Mouse (Mus musculus): ENCODE data around the gene Cdh4. TPM values are rescaled to one million over a fixed set of nuclear protein-coding genes. Genes with fewer than 3 reads are reported as not detected.

The Cdh4 gene
- polyA plus RNA-seq, 1 experiment from 2014 or later, result 3.2 TPM

DNA sequence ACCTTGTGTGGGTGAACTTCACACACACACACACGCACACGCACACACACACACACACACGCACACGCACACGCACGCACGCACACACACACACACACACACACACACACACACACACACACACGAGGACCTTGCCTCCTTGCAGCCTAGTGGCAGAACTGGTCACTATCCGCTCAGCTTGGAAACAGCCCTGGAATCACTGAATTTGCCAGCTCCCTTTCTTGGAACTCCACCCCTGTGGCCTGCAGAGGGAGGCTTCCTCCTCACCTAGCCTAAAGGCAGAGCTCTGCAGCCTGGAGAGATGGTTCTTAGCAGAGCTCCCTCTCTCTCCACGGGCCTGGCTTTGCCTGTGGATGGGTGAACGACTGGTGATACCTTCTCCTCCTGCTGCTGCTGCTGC, 1.7 kb downstream of the Cdh4 start:
- peak; percentile 43 for DNase-seq (ENCODE audit: low spot score)

DNA sequence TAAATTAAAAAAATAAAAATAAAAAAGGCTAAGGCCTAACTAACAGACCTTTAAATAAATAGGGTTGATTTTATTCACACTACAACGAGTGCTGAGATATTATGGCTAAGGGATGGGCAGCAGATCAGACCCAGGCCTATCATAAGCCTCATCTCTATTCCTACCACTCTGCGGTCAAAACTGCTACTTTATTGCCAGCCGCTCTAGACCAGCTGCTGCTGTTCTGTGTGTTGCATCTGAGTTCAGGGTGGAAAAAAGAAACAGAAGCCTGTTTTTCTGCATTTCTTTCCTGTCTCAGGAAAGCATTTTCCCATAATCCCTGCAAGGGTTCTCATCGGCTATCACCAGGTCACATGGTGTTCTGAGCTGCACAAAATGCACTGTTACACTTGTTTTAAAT, 6.0 kb downstream of the Cdh4 start:
- 96% methylated on average over 4 of the region's 4 CpGs for WGBS
- Histone ChIP-seq H3K4me2 (ENCODE audit: low read depth, severe bottlenecking) (no peak overlapping the region), H3K4me1 (ENCODE audit: control insufficient read depth, insufficient read depth, low read length) (peaks cover 5% of the 10 kb centered on the region; the same call in 1 of the 2 replicates), H3K9me3 (ENCODE audit: control insufficient read depth, low read length) (no peaks in the 10 kb centered on the region), H3K4me3 (ENCODE audit: low read depth, low read length) (no peak overlapping the region), H3K27ac (replicated peaks; ENCODE audit: low read depth, low read length) (no peak overlapping the region), H3K9ac (ENCODE audit: low read length) (no peak overlapping the region), H3K27me3 (ENCODE audit: control insufficient read depth, insufficient read depth, low read length) (peaks cover 10% of the 10 kb centered on the region; the same call in 1 of the 2 replicates), H3K36me3 (ENCODE audit: control insufficient read depth, insufficient read depth, low read length) (no peaks in the 10 kb centered on the region)
- no peak for ATAC-seq (ENCODE audit: insufficient number of reproducible peaks, low FRiP score, low TSS enrichment, low read depth)
- no peak for DNase-seq (ENCODE audit: low spot score)

More for the DNA sequence above, 1.7 kb downstream of the Cdh4 start:
- 20% methylated on average over 11 of the region's 11 CpGs for WGBS
- no peaks in the 10 kb centered on the region for H3K9me3 ChIP-seq (ENCODE audit: control insufficient read depth, low read length)
- H3K27me3 ChIP-seq (ENCODE audit: control insufficient read depth, insufficient read depth, low read length), result peaks cover 17% of the 10 kb centered on the region; the same call in 1 of the 2 replicates
- peaks cover 9% of the 10 kb centered on the region; the same call in 1 of the 2 replicates for H3K4me1 ChIP-seq (ENCODE audit: control insufficient read depth, insufficient read depth, low read length)
- peak overlapping the region; percentile 99 for H3K4me2 ChIP-seq (ENCODE audit: low read depth, severe bottlenecking)
- H3K27ac ChIP-seq (replicated peaks; ENCODE audit: low read depth, low read length), result no peak overlapping the region
- H3K9ac ChIP-seq (ENCODE audit: low read length), result no peak overlapping the region
- no peaks in the 10 kb centered on the region for H3K36me3 ChIP-seq (ENCODE audit: control insufficient read depth, insufficient read depth, low read length)
- ATAC-seq (ENCODE audit: insufficient number of reproducible peaks, low FRiP score, low TSS enrichment, low read depth), result no peak
- H3K4me3 ChIP-seq (ENCODE audit: low read depth, low read length), result peak overlapping the region; percentile 58

DNA sequence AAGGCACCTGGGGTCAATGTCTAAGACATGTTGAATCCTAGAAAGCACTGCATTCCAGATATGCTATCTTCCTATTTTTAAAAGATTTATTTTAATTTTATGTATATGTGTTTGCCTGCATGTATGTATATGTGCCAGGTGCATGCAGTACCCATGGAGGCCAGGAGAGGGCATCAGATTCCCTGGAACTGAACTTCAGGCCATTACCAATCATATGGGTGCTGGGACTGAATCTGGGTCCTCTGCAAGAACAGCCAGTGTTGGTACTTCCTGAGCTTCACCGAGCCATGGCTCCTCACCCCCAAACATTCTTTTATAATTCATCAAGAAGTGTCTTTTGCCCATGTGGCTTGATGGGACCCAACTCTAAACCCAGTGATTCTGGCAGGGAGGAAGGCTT, 6.8 kb downstream of the Cdh4 start:
- DNase-seq (ENCODE audit: low spot score), result no peak
- ATAC-seq (ENCODE audit: insufficient number of reproducible peaks, low FRiP score, low TSS enrichment, low read depth), result no peak
- H3K36me3 ChIP-seq (ENCODE audit: control insufficient read depth, insufficient read depth, low read length), result no peaks in the 10 kb centered on the region
- no peak overlapping the region for H3K4me3 ChIP-seq (ENCODE audit: low read depth, low read length)
- H3K4me2 ChIP-seq (ENCODE audit: low read depth, severe bottlenecking), result no peak overlapping the region
- peaks cover 7% of the 10 kb centered on the region; the same call in 1 of the 2 replicates for H3K27me3 ChIP-seq (ENCODE audit: control insufficient read depth, insufficient read depth, low read length)
- 100% methylated on average over 1 of the region's 1 CpGs for WGBS
- no peak overlapping the region for H3K9ac ChIP-seq (ENCODE audit: low read length)
- H3K27ac ChIP-seq (replicated peaks; ENCODE audit: low read depth, low read length), result no peak overlapping the region
- H3K4me1 ChIP-seq (ENCODE audit: control insufficient read depth, insufficient read depth, low read length), result no peaks in the 10 kb centered on the region
- H3K9me3 ChIP-seq (ENCODE audit: control insufficient read depth, low read length), result no peaks in the 10 kb centered on the region

DNA sequence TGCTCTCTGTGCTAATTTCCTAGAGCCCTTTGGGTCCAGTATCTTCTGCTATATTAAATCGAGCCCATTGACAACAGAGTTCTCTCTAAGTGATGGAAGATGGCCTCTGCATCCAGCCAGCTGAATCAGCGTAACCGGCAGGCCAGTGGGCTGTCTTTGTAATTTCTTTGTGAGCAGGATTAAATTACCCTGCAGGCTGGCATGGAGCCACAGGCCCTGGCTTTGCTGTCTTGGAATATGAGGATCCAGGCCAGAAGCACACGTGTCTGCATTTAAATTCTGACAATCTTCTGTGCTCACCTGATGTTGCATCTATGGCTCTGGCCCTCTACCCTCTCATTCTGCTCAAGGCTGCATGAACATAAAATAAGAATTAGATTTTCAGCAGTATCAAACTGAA, 17.0 kb downstream of the Cdh4 start:
- DNase-seq (ENCODE audit: low spot score) (no peak), ATAC-seq (ENCODE audit: insufficient number of reproducible peaks, low FRiP score, low TSS enrichment, low read depth) (no peak)
- Histone ChIP-seq H3K9me3 (ENCODE audit: control insufficient read depth, low read length) (peaks cover 18% of the 10 kb centered on the region), H3K4me1 (ENCODE audit: control insufficient read depth, insufficient read depth, low read length) (no peaks in the 10 kb centered on the region), H3K27me3 (ENCODE audit: control insufficient read depth, insufficient read depth, low read length) (no peaks in the 10 kb centered on the region), H3K4me2 (ENCODE audit: low read depth, severe bottlenecking) (no peak overlapping the region), H3K4me3 (ENCODE audit: low read depth, low read length) (no peak overlapping the region), H3K9ac (ENCODE audit: low read length) (no peak overlapping the region), H3K27ac (replicated peaks; ENCODE audit: low read depth, low read length) (no peak overlapping the region), H3K36me3 (ENCODE audit: control insufficient read depth, insufficient read depth, low read length) (no peaks in the 10 kb centered on the region)
- 84% methylated on average over 4 of the region's 4 CpGs for WGBS

DNA sequence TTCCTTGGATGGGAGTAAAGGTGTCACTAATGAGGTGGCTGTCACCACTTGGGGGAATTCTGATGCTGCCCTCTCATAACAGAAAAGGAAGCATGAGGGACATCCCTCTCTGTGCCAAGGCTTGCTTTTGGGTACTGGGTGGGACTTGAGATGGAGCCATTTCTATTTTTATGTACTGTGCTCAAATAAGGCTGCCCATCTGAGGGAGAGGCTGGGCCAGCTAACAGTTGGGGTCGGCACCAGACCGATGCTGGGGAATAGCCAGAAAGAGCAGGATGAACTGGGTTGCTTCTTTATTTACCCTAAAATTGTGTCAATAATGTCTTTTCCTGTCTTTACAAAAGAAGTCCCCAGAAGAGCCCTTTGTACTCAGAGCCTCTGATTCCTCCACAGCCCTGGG, 17.4 kb downstream of the Cdh4 start:
- DNase-seq (ENCODE audit: low spot score) (no peak), ATAC-seq (ENCODE audit: insufficient number of reproducible peaks, low FRiP score, low TSS enrichment, low read depth) (no peak)
- H3K9ac ChIP-seq (ENCODE audit: low read length), result no peak overlapping the region
- 96% methylated on average over 2 of the region's 2 CpGs for WGBS
- peaks cover 22% of the 10 kb centered on the region for H3K9me3 ChIP-seq (ENCODE audit: control insufficient read depth, low read length)
- H3K27me3 ChIP-seq (ENCODE audit: control insufficient read depth, insufficient read depth, low read length), result no peaks in the 10 kb centered on the region
- H3K4me2 ChIP-seq (ENCODE audit: low read depth, severe bottlenecking), result no peak overlapping the region
- no peaks in the 10 kb centered on the region for H3K36me3 ChIP-seq (ENCODE audit: control insufficient read depth, insufficient read depth, low read length)
- no peak overlapping the region for H3K4me3 ChIP-seq (ENCODE audit: low read depth, low read length)
- H3K27ac ChIP-seq (replicated peaks; ENCODE audit: low read depth, low read length), result no peak overlapping the region
- H3K4me1 ChIP-seq (ENCODE audit: control insufficient read depth, insufficient read depth, low read length), result no peaks in the 10 kb centered on the region

DNA sequence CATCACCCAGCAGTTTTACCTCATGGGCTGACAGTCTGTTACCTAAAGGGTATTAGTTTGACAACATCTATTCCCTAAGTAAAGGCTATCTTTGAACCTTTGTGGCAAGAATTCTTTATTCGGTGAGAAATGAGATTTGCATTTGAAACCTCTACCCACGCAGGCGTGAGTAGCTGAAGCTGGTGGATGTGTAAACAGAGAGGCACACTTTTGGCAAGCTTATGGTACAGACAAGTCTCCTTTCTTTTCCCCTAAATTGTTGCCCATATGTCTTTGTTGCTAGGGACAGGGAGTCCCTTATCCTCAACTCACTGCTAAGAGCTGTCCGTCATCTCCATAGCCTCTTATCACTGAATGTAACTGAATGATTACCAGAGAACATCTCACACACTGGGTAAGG, 21.3 kb downstream of the Cdh4 start:
- no peaks in the 10 kb centered on the region for H3K27me3 ChIP-seq (ENCODE audit: control insufficient read depth, insufficient read depth, low read length)
- H3K27ac ChIP-seq (replicated peaks; ENCODE audit: low read depth, low read length), result no peak overlapping the region
- peaks cover 26% of the 10 kb centered on the region for H3K9me3 ChIP-seq (ENCODE audit: control insufficient read depth, low read length)
- H3K4me1 ChIP-seq (ENCODE audit: control insufficient read depth, insufficient read depth, low read length), result no peaks in the 10 kb centered on the region
- ATAC-seq (ENCODE audit: insufficient number of reproducible peaks, low FRiP score, low TSS enrichment, low read depth), result no peak
- no peak for DNase-seq (ENCODE audit: low spot score)
- no peak overlapping the region for H3K4me2 ChIP-seq (ENCODE audit: low read depth, severe bottlenecking)
- H3K9ac ChIP-seq (ENCODE audit: low read length), result no peak overlapping the region
- WGBS, result 78% methylated on average over 4 of the region's 4 CpGs
- H3K4me3 ChIP-seq (ENCODE audit: low read depth, low read length), result no peak overlapping the region
- no peaks in the 10 kb centered on the region for H3K36me3 ChIP-seq (ENCODE audit: control insufficient read depth, insufficient read depth, low read length)

DNA sequence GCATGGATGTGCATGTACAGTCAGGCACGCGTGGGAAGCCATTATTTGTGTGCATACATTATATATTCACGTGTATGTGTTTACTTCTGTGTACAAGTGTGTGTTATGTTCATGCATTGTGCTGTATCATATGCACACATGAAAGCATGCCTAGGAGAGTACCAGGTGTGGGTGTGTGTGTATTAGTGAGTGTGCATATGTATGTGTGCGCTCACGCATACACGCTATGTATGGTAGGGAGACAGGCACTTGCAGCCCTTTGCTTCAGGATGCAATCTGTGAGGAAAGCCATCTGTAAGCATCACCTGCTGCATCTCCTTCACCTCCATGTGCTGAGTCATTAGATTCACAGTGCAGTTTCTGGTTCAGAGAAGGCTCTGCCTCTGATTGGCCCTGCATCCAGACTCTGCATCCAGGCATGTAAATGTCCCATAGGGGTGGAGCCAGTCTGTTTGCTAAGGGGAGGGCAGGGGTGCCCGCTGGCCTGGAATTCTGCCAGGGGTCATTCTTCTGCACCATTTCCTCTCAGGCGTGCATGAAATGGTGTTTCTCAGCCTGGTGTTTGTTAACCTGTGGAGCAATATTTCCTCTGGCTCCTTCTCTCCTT, 25.7 kb downstream of the Cdh4 start:
- DNase-seq (ENCODE audit: low spot score) (no peak), ATAC-seq (ENCODE audit: insufficient number of reproducible peaks, low FRiP score, low TSS enrichment, low read depth) (no peak)
- Histone ChIP-seq H3K36me3 (ENCODE audit: control insufficient read depth, insufficient read depth, low read length) (no peaks in the 10 kb centered on the region), H3K9ac (ENCODE audit: low read length) (no peak overlapping the region), H3K4me1 (ENCODE audit: control insufficient read depth, insufficient read depth, low read length) (no peaks in the 10 kb centered on the region), H3K27me3 (ENCODE audit: control insufficient read depth, insufficient read depth, low read length) (no peaks in the 10 kb centered on the region), H3K4me3 (ENCODE audit: low read depth, low read length) (no peak overlapping the region), H3K4me2 (ENCODE audit: low read depth, severe bottlenecking) (no peak overlapping the region), H3K9me3 (ENCODE audit: control insufficient read depth, low read length) (peaks cover 12% of the 10 kb centered on the region), H3K27ac (replicated peaks; ENCODE audit: low read depth, low read length) (no peak overlapping the region)
- WGBS, result 89% methylated on average over 8 of the region's 8 CpGs

DNA sequence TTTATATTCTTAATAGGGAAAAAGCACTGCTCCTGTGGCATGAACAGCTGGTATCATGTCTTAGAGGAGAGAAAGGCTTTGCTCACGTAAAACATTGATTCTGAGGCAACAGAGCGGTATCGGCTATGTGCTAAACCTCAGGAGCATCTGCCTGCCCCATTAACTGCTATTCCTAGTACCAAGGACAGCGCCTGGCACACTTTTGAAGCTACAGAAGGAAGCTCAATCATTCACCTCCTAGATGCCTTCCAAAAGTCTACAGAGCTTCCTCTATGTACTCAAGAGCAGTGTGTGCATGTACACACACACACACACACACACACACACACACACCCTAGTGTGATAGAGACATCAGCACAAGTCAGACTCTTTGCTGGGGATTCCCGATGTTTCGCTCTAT, 34.4 kb downstream of the Cdh4 start:
- Histone ChIP-seq H3K27ac (replicated peaks; ENCODE audit: low read depth, low read length) (no peak overlapping the region), H3K4me1 (ENCODE audit: control insufficient read depth, insufficient read depth, low read length) (no peaks in the 10 kb centered on the region), H3K9me3 (ENCODE audit: control insufficient read depth, low read length) (no peaks in the 10 kb centered on the region), H3K36me3 (ENCODE audit: control insufficient read depth, insufficient read depth, low read length) (no peaks in the 10 kb centered on the region), H3K4me3 (ENCODE audit: low read depth, low read length) (no peak overlapping the region), H3K4me2 (ENCODE audit: low read depth, severe bottlenecking) (no peak overlapping the region), H3K9ac (ENCODE audit: low read length) (no peak overlapping the region), H3K27me3 (ENCODE audit: control insufficient read depth, insufficient read depth, low read length) (no peaks in the 10 kb centered on the region)
- ATAC-seq (ENCODE audit: insufficient number of reproducible peaks, low FRiP score, low TSS enrichment, low read depth), result no peak
- WGBS, result 76% methylated on average over 6 of the region's 6 CpGs
- DNase-seq (ENCODE audit: low spot score), result peak; percentile 57

DNA sequence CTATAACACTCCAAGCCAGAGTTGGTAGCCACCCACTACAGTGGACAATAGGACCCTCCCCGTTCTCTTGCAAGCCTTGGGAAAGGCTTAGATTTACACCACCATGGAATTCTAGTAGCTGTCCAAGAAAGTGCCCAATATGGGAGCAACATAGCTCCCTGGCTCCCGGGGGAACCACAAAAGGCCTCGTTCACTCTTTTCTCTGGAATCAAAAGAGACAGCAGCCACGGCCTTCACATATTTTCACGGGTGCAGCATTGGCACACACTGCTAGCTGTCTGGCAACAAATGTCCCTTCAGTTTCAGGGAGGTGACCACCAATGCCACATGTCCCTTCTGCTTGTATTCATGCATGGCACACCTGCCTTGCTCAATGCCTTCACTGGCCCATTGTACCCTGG, 38.6 kb downstream of the Cdh4 start:
- no peak overlapping the region for H3K9ac ChIP-seq (ENCODE audit: low read length)
- DNase-seq (ENCODE audit: low spot score) (no peak), ATAC-seq (ENCODE audit: insufficient number of reproducible peaks, low FRiP score, low TSS enrichment, low read depth) (no peak)
- 86% methylated on average over 5 of the region's 5 CpGs for WGBS
- H3K27me3 ChIP-seq (ENCODE audit: control insufficient read depth, insufficient read depth, low read length), result no peaks in the 10 kb centered on the region
- no peaks in the 10 kb centered on the region for H3K36me3 ChIP-seq (ENCODE audit: control insufficient read depth, insufficient read depth, low read length)
- no peaks in the 10 kb centered on the region for H3K4me1 ChIP-seq (ENCODE audit: control insufficient read depth, insufficient read depth, low read length)
- H3K4me3 ChIP-seq (ENCODE audit: low read depth, low read length), result no peak overlapping the region
- H3K9me3 ChIP-seq (ENCODE audit: control insufficient read depth, low read length), result no peaks in the 10 kb centered on the region
- no peak overlapping the region for H3K27ac ChIP-seq (replicated peaks; ENCODE audit: low read depth, low read length)
- H3K4me2 ChIP-seq (ENCODE audit: low read depth, severe bottlenecking), result no peak overlapping the region

All from limb, embryonic 11.5 days (tissue).